Mouse (Mus musculus) retina, adult 2 months (tissue): ENCODE results near the gene Tmem176b.
"Not testable (repeated sequence)": the region's sequence is repeated elsewhere in the genome, so short reads cannot be mapped to it uniquely, and the experiment has no call there.

Source experiments
- DNase-seq: peaks from one replicate; pipeline ENCODE4 v3.0.0-alpha.2; 2012; ENCODE audit warnings: low read depth, low spot score

Tmem176b gene

GRCm38 (mm10) chr6:48840973-48841625 is at the start of gene Tmem176b:
Tmem176b (minus strand) TSS chr6:48841496.
- peak; percentile 16 for DNase-seq

GRCm38 (mm10) chr6:48876510-48877135 is 35.3 kb upstream of the Tmem176b start:
- no peak for DNase-seq

- DNase-seq, result no peak
Measured at GRCm38 (mm10) chr6:48875515-48875914, 34.2 kb upstream of the Tmem176b start.

GRCm38 (mm10) chr6:48874576-48874975 is 33.3 kb upstream of the Tmem176b start:
- no peak for DNase-seq

- no peak for DNase-seq
Measured at GRCm38 (mm10) chr6:48872596-48872995, 31.3 kb upstream of the Tmem176b start, which contains the start of gene Aoc1. Aoc1 (plus strand) TSS chr6:48872896.

- DNase-seq, result no peak
Measured at GRCm38 (mm10) chr6:48869774-48870173, 28.5 kb upstream of the Tmem176b start.

GRCm38 (mm10) chr6:48867158-48867557 is 25.9 kb upstream of the Tmem176b start:
- DNase-seq, result no peak

GRCm38 (mm10) chr6:48866355-48866950 is 25.2 kb upstream of the Tmem176b start:
- not testable (repeated sequence) for DNase-seq

GRCm38 (mm10) chr6:48865152-48865745 is 24.0 kb upstream of the Tmem176b start:
- no peak for DNase-seq

- DNase-seq, result no peak
Measured at GRCm38 (mm10) chr6:48864723-48865122, 23.4 kb upstream of the Tmem176b start.

GRCm38 (mm10) chr6:48864181-48864580 is 22.9 kb upstream of the Tmem176b start:
- DNase-seq, result no peak

GRCm38 (mm10) chr6:48863488-48863887 is 22.2 kb upstream of the Tmem176b start:
- no peak for DNase-seq

GRCm38 (mm10) chr6:48862816-48863215 is 21.5 kb upstream of the Tmem176b start:
- DNase-seq, result no peak

GRCm38 (mm10) chr6:48861616-48862280 is 20.5 kb upstream of the Tmem176b start:
- DNase-seq, result no peak

- no peak for DNase-seq
Measured at GRCm38 (mm10) chr6:48860851-48861250, 19.6 kb upstream of the Tmem176b start.

GRCm38 (mm10) chr6:48860130-48860815 is 19.0 kb upstream of the Tmem176b start:
- DNase-seq, result no peak

- no peak for DNase-seq
Measured at GRCm38 (mm10) chr6:48857613-48858302, 16.5 kb upstream of the Tmem176b start.

GRCm38 (mm10) chr6:48854155-48854554 is 12.9 kb upstream of the Tmem176b start:
- no peak for DNase-seq

GRCm38 (mm10) chr6:48851820-48852491 is 10.7 kb upstream of the Tmem176b start:
- DNase-seq, result no peak

- no peak for DNase-seq
Measured at GRCm38 (mm10) chr6:48845086-48845485, 3.8 kb upstream of the Tmem176b start.
